Mouse (Mus musculus): Measurements from ENCODE around the gene Akap9. TPM values are rescaled to one million over a fixed set of nuclear protein-coding genes. Genes with fewer than 3 reads are reported as not detected.
A peak's percentile ranks its signal among the peaks of the same experiment; 100 is the strongest.
"Not testable (repeated sequence)": the region's sequence is repeated elsewhere in the genome, so short reads cannot be mapped to it uniquely, and the experiment has no call there.

Akap9 gene
- polyA plus RNA-seq, 1 experiment from 2014 or later = 118 TPM

GRCm38 (mm10) chr5:3974896-3975295 is 47.0 kb downstream of the Akap9 start:
- Histone ChIP-seq H3K9me3 (no peaks in the 10 kb centered on the region), H3K9ac (no peak overlapping the region), H3K36me3 (peaks cover 11% of the 10 kb centered on the region), H3K4me1 (replicated peaks) (no peaks in the 10 kb centered on the region), H3K27ac (no peak overlapping the region), H3K4me2 (replicated peaks) (no peak overlapping the region), H3K27me3 (replicated peaks) (no peaks in the 10 kb centered on the region), H3K4me3 (replicated peaks) (no peak overlapping the region)
- ATAC-seq = no peak
- 74% methylated on average over 6 of the region's 6 CpGs for WGBS

- peaks cover 11% of the 10 kb centered on the region for H3K36me3 ChIP-seq
- no peak overlapping the region for H3K27ac ChIP-seq
- WGBS = 94% methylated on average over 8 of the region's 8 CpGs
- no peak for ATAC-seq
- H3K4me3 ChIP-seq (replicated peaks) = no peak overlapping the region
- no peak overlapping the region for H3K9ac ChIP-seq
- no peaks in the 10 kb centered on the region for H3K9me3 ChIP-seq
- H3K4me2 ChIP-seq (replicated peaks) = no peak overlapping the region
- no peaks in the 10 kb centered on the region for H3K4me1 ChIP-seq (replicated peaks)
- H3K27me3 ChIP-seq (replicated peaks) = no peaks in the 10 kb centered on the region
Measured at GRCm38 (mm10) chr5:3976111-3976510, 48.3 kb downstream of the Akap9 start.

- Histone ChIP-seq H3K4me2 (replicated peaks) (no peak overlapping the region), H3K4me3 (replicated peaks) (no peak overlapping the region), H3K9me3 (no peaks in the 10 kb centered on the region), H3K4me1 (replicated peaks) (no peaks in the 10 kb centered on the region), H3K36me3 (peaks cover 11% of the 10 kb centered on the region), H3K27ac (no peak overlapping the region), H3K9ac (no peak overlapping the region), H3K27me3 (replicated peaks) (no peaks in the 10 kb centered on the region)
- WGBS = 94% methylated on average over 4 of the region's 4 CpGs
- no peak for ATAC-seq
Measured at GRCm38 (mm10) chr5:3977904-3978303, 50.0 kb downstream of the Akap9 start.

- Histone ChIP-seq H3K36me3 (peaks cover 12% of the 10 kb centered on the region), H3K4me2 (replicated peaks) (no peak overlapping the region), H3K4me1 (replicated peaks) (no peaks in the 10 kb centered on the region), H3K27ac (no peak overlapping the region), H3K9ac (no peak overlapping the region), H3K27me3 (replicated peaks) (no peaks in the 10 kb centered on the region), H3K9me3 (no peaks in the 10 kb centered on the region), H3K4me3 (replicated peaks) (no peak overlapping the region)
- ATAC-seq = no peak
- 75% methylated on average over 1 of the region's 1 CpGs for WGBS
Measured at GRCm38 (mm10) chr5:3989608-3990007, 61.8 kb downstream of the Akap9 start.

GRCm38 (mm10) chr5:3990499-3990898 is 62.6 kb downstream of the Akap9 start:
- no peak overlapping the region for H3K9ac ChIP-seq
- peaks cover 12% of the 10 kb centered on the region for H3K36me3 ChIP-seq
- no peak overlapping the region for H3K4me2 ChIP-seq (replicated peaks)
- no peak overlapping the region for H3K4me3 ChIP-seq (replicated peaks)
- WGBS = 69% methylated on average over 1 of the region's 1 CpGs
- no peaks in the 10 kb centered on the region for H3K9me3 ChIP-seq
- no peaks in the 10 kb centered on the region for H3K4me1 ChIP-seq (replicated peaks)
- H3K27ac ChIP-seq = no peak overlapping the region
- ATAC-seq = no peak
- H3K27me3 ChIP-seq (replicated peaks) = no peaks in the 10 kb centered on the region

GRCm38 (mm10) chr5:4004531-4005469 is 76.9 kb downstream of the Akap9 start:
- WGBS = 60% methylated on average over 16 of the region's 16 CpGs
- peak overlapping the region; percentile 41 for H3K4me2 ChIP-seq (replicated peaks)

GRCm38 (mm10) chr5:4006606-4007005 is 78.8 kb downstream of the Akap9 start:
- Histone ChIP-seq H3K4me2 (replicated peaks) (no peak overlapping the region), H3K9me3 (no peaks in the 10 kb centered on the region), H3K27ac (no peak overlapping the region), H3K4me1 (replicated peaks) (no peaks in the 10 kb centered on the region), H3K36me3 (peaks cover 5% of the 10 kb centered on the region; the same call in 1 of the 2 replicates), H3K27me3 (replicated peaks) (no peaks in the 10 kb centered on the region), H3K4me3 (replicated peaks) (no peak overlapping the region), H3K9ac (no peak overlapping the region)
- WGBS = 88% methylated on average over 3 of the region's 3 CpGs
- no peak for ATAC-seq

More at GRCm38 (mm10) chr5:4004531-4005469, 76.9 kb downstream of the Akap9 start:
- peak overlapping the region; percentile 64 for H3K27ac ChIP-seq
- no peaks in the 10 kb centered on the region; the same call in 1 of the 2 replicates for H3K36me3 ChIP-seq
- H3K4me1 ChIP-seq (replicated peaks) = no peaks in the 10 kb centered on the region
- no peaks in the 10 kb centered on the region for H3K9me3 ChIP-seq
- peak; percentile 98 for ATAC-seq
- no peak overlapping the region for H3K9ac ChIP-seq
- H3K4me3 ChIP-seq (replicated peaks) = peak overlapping the region; percentile 23
- H3K27me3 ChIP-seq (replicated peaks) = no peaks in the 10 kb centered on the region

- Histone ChIP-seq H3K27me3 (replicated peaks) (no peaks in the 10 kb centered on the region), H3K9ac (no peak overlapping the region), H3K4me2 (replicated peaks) (no peak overlapping the region), H3K36me3 (peaks cover 5% of the 10 kb centered on the region; the same call in 1 of the 2 replicates), H3K27ac (no peak overlapping the region), H3K4me1 (replicated peaks) (no peaks in the 10 kb centered on the region), H3K9me3 (no peaks in the 10 kb centered on the region), H3K4me3 (replicated peaks) (no peak overlapping the region)
- ATAC-seq = no peak
- WGBS = 93% methylated on average over 10 of the region's 10 CpGs
Measured at GRCm38 (mm10) chr5:4008266-4008665, 80.4 kb downstream of the Akap9 start.

- Histone ChIP-seq H3K27me3 (replicated peaks) (no peaks in the 10 kb centered on the region), H3K36me3 (peaks cover 12% of the 10 kb centered on the region; the same call in 1 of the 2 replicates), H3K9me3 (no peaks in the 10 kb centered on the region), H3K4me3 (replicated peaks) (no peak overlapping the region), H3K27ac (no peak overlapping the region), H3K9ac (no peak overlapping the region), H3K4me1 (replicated peaks) (no peaks in the 10 kb centered on the region), H3K4me2 (replicated peaks) (no peak overlapping the region)
- no peak for ATAC-seq
- 86% methylated on average over 6 of the region's 6 CpGs for WGBS
Measured at GRCm38 (mm10) chr5:4009540-4009939, 81.7 kb downstream of the Akap9 start.

GRCm38 (mm10) chr5:4017646-4018045 is 89.8 kb downstream of the Akap9 start:
- H3K27ac ChIP-seq; H3K9ac ChIP-seq; H3K4me3 ChIP-seq (replicated peaks); H3K9me3 ChIP-seq; H3K27me3 ChIP-seq (replicated peaks); H3K4me2 ChIP-seq (replicated peaks); H3K36me3 ChIP-seq; ATAC-seq; H3K4me1 ChIP-seq (replicated peaks): not testable (repeated sequence)
- 95% methylated on average over 1 of the region's 1 CpGs for WGBS

GRCm38 (mm10) chr5:4019377-4019776 is 91.5 kb downstream of the Akap9 start:
- peak; percentile 40 for ATAC-seq
- Histone ChIP-seq H3K27ac (no peak overlapping the region), H3K4me2 (replicated peaks) (no peak overlapping the region), H3K4me3 (replicated peaks) (no peak overlapping the region), H3K9me3 (no peaks in the 10 kb centered on the region), H3K9ac (no peak overlapping the region), H3K36me3 (no peaks in the 10 kb centered on the region), H3K4me1 (replicated peaks) (0 out of 2 replicates have a peak, but pooled peaks cover 8% of the 10 kb centered on the region), H3K27me3 (replicated peaks) (no peaks in the 10 kb centered on the region)
- WGBS = 82% methylated on average over 4 of the region's 4 CpGs

GRCm38 (mm10) chr5:4020018-4020417 is 92.2 kb downstream of the Akap9 start:
- Histone ChIP-seq H3K9me3 (no peaks in the 10 kb centered on the region), H3K9ac (no peak overlapping the region), H3K4me3 (replicated peaks) (no peak overlapping the region), H3K36me3 (no peaks in the 10 kb centered on the region), H3K27ac (no peak overlapping the region), H3K4me1 (replicated peaks) (0 out of 2 replicates have a peak, but pooled peaks cover 8% of the 10 kb centered on the region), H3K27me3 (replicated peaks) (no peaks in the 10 kb centered on the region), H3K4me2 (replicated peaks) (no peak overlapping the region)
- whole genome bisulfite sequencing = 69% methylated on average over 1 of the region's 1 CpGs
- peak; percentile 50 for ATAC-seq

All from intestine, embryonic 15.5 days (tissue).